Mouse (Mus musculus) testis, adult 2 months (tissue): ENCODE results near the gene Thy1.

Experiments
- CTCF ChIP-seq: fragments of 200-500 bp; IDR thresholded peaks from 2 replicates; pipeline ENCODE4 v1.5.1; 2012; ENCODE audit warnings: low read depth, mild to moderate bottlenecking, inconsistent platforms, low read length, moderate library complexity; ENCODE audit not compliant: control insufficient read depth, insufficient read depth, insufficient replicate concordance
- POLR2A ChIP-seq: fragments of 200-500 bp; IDR thresholded peaks from 2 replicates; pipeline ENCODE4 v1.6.1; 2012; ENCODE audit warnings: low read depth, mild to moderate bottlenecking, inconsistent platforms, low read length, moderate library complexity; ENCODE audit not compliant: control insufficient read depth

DNA sequence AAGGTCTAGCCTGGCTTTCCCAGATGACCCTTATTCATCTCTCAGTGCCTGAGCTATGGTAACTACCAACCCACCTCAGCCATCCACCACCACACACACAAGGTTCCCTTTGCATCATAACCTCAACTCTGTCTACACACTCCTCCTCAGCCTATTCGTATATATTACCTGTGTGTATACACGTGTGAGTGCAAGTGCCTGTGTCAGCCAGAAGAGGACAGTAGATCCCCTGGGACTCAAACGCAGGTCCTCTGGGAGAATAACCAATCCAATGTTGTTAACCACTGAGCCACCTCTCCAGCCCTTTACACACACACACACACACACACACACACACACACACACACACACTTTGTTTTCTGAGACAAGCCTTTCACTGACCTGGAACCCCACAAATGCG, 12.5 kb upstream of the Thy1 start:
- TF ChIP-seq CTCF: no peak
- TF ChIP-seq POLR2A: no peak
